In the genomic region with DNA sequence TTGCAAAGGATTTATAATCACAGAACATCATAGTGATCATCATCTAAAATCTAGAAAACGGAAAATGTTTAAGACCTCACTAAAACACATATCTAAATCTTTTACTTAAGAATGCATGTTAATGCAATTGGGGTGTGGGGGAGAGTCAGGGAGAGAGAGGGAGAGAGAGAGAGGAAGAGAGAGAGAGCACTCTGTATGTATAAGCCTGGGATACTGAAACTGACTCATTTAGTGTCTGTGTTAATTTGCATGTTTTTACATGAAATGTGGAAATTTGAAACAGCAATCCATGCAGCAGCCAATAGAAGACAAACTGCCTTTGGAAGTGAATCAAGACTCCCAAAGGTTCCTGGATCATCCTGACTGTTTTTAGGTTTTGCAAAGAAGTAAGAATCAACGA, we compare ENCODE assay signal across 17 mouse cellular contexts. TPM values are rescaled to one million over a fixed set of nuclear protein-coding genes. Genes with fewer than 3 reads are reported as not detected.
DNase-seq lines count a peak whose midpoint lies in the region; ATAC-seq and TF ChIP-seq lines count a peak whose summit lies in the region.
"Had no signal": no experiment of that assay in that cellular context is flagged by ENCODE, and none has a peak within 500 bp of the region (broad histone marks: within the 10 kb centered on the region; RNA-seq: fewer than 3 reads in every experiment).

No protein-coding gene starts in this region.

- peak overlapping the region; percentile 42; the same call in 1 of the 2 replicates for H3K27ac ChIP-seq in hindbrain, embryonic 15.5 days (replicated peaks)
- no peak overlapping the region for H3K27ac ChIP-seq in hindbrain, embryonic 14.5 days
- peak overlapping the region; percentile 25; the same call in 1 of the 2 replicates for H3K27ac ChIP-seq in lung, embryonic 14.5 days (ENCODE audit: low read depth)
- H3K27ac ChIP-seq in embryonic facial prominence, embryonic 15.5 days (replicated peaks): peak overlapping the region; percentile 72
- H3K27ac ChIP-seq in small intestine, adult 2 months (ENCODE audit: insufficient read depth, low read depth, low read length): 0 out of 2 replicates have a peak overlapping the region, but pooled peaks have one; percentile 8
- H3K27ac ChIP-seq: forebrain, embryonic 13.5 days; liver, embryonic 14.5 days; midbrain, embryonic 13.5 days had no signal

- no peaks in the 10 kb centered on the region for H3K9me3 ChIP-seq in hindbrain, embryonic 15.5 days
- H3K9me3 ChIP-seq in hindbrain, embryonic 14.5 days (ENCODE audit: control insufficient read depth, low read length): no peaks in the 10 kb centered on the region
- H3K9me3 ChIP-seq in lung, embryonic 14.5 days (ENCODE audit: low read depth, low read length): no peaks in the 10 kb centered on the region
- no peaks in the 10 kb centered on the region for H3K9me3 ChIP-seq in embryonic facial prominence, embryonic 15.5 days (replicated peaks)
- H3K9me3 ChIP-seq: forebrain, embryonic 13.5 days; midbrain, embryonic 13.5 days had no signal

- ATAC-seq in hindbrain, embryonic 15.5 days (ENCODE audit: low FRiP score, low read depth): no peak
- ATAC-seq in hindbrain, embryonic 14.5 days (ENCODE audit: low FRiP score): no peak
- ATAC-seq in lung, embryonic 14.5 days (ENCODE audit: insufficient read depth): no peak
- no peak for ATAC-seq in embryonic facial prominence, embryonic 15.5 days (ENCODE audit: insufficient number of reproducible peaks, low FRiP score, low TSS enrichment, low read depth)
- ATAC-seq in erythroid progenitor cell, adult 5-6 weeks (replicated peaks; ENCODE audit: low FRiP score, poor library complexity, severe bottlenecking): no peak
- ATAC-seq: forebrain, embryonic 13.5 days; intestine, postnatal 0 days; midbrain, embryonic 13.5 days had no signal

- no peaks in the 10 kb centered on the region for H3K36me3 ChIP-seq in hindbrain, embryonic 15.5 days
- H3K36me3 ChIP-seq in hindbrain, embryonic 14.5 days (replicated peaks; ENCODE audit: control insufficient read depth, insufficient read depth): no peaks in the 10 kb centered on the region
- no peaks in the 10 kb centered on the region for H3K36me3 ChIP-seq in lung, embryonic 14.5 days (ENCODE audit: insufficient read depth)
- no peaks in the 10 kb centered on the region for H3K36me3 ChIP-seq in embryonic facial prominence, embryonic 15.5 days
- H3K36me3 ChIP-seq in small intestine, adult 2 months (ENCODE audit: control insufficient read depth, insufficient read depth, low read length): no peaks in the 10 kb centered on the region
- H3K36me3 ChIP-seq: midbrain, embryonic 13.5 days had no signal

- TF ChIP-seq POLR2A in small intestine, adult 2 months (IDR thresholded peaks at IDR 0.05; ENCODE audit: low read depth, low read length): no peak

- no peak for TF ChIP-seq CTCF in lung, embryonic 14.5 days (IDR thresholded peaks at IDR 0.05; ENCODE audit: low read depth)
- no peak for TF ChIP-seq CTCF in small intestine, adult 2 months (IDR thresholded peaks at IDR 0.05; ENCODE audit: extremely low read depth, insufficient read length, insufficient replicate concordance, low read depth, low read length)

- no peak overlapping the region for H3K4me2 ChIP-seq in hindbrain, embryonic 15.5 days
- no peak overlapping the region for H3K4me2 ChIP-seq in hindbrain, embryonic 14.5 days (replicated peaks)
- no peak overlapping the region for H3K4me2 ChIP-seq in lung, embryonic 14.5 days
- H3K4me2 ChIP-seq in embryonic facial prominence, embryonic 15.5 days (replicated peaks): no peak overlapping the region
- H3K4me2 ChIP-seq: forebrain, embryonic 13.5 days; midbrain, embryonic 13.5 days had no signal

- H3K4me3 ChIP-seq in hindbrain, embryonic 15.5 days: no peak overlapping the region
- H3K4me3 ChIP-seq in hindbrain, embryonic 14.5 days (replicated peaks; ENCODE audit: low read length): no peak overlapping the region
- no peak overlapping the region for H3K4me3 ChIP-seq in lung, embryonic 14.5 days (ENCODE audit: low read depth, low read length)
- H3K4me3 ChIP-seq in embryonic facial prominence, embryonic 15.5 days (replicated peaks): no peak overlapping the region
- H3K4me3 ChIP-seq in small intestine, adult 2 months (ENCODE audit: low read depth, low read length): no peak overlapping the region
- H3K4me3 ChIP-seq: forebrain, embryonic 13.5 days; midbrain, embryonic 13.5 days had no signal

- no peak for DNase-seq in hindbrain, embryonic 14.5 days (ENCODE audit: low spot score)
- DNase-seq in lung, embryonic 14.5 days: no peak
- DNase-seq in lung, postnatal 10 days: no peak
- DNase-seq in thymus, postnatal 25 days: no peak
- DNase-seq: adrenal gland, postnatal 14 days; cerebellum, postnatal 14 days; layer of hippocampus, adult 9-11 months; right cerebral cortex, adult 18-20 months; thymus, postnatal 4 days had no signal

- peaks cover 13% of the 10 kb centered on the region; the same call in 1 of the 2 replicates for H3K4me1 ChIP-seq in hindbrain, embryonic 15.5 days (replicated peaks)
- 0 out of 2 replicates have a peak, but pooled peaks cover 5% of the 10 kb centered on the region for H3K4me1 ChIP-seq in hindbrain, embryonic 14.5 days (replicated peaks; ENCODE audit: control insufficient read depth, insufficient read depth, low read length)
- peaks cover 12% of the 10 kb centered on the region for H3K4me1 ChIP-seq in lung, embryonic 14.5 days (ENCODE audit: insufficient read depth)
- H3K4me1 ChIP-seq in embryonic facial prominence, embryonic 15.5 days: peaks cover 23% of the 10 kb centered on the region
- peaks cover 24% of the 10 kb centered on the region for H3K4me1 ChIP-seq in small intestine, adult 2 months (ENCODE audit: control insufficient read depth, insufficient read depth, insufficient read length, low read length)

- 77% methylated on average over 2 of the region's 2 CpGs for WGBS in hindbrain, embryonic 15.5 days
- 77% methylated on average over 2 of the region's 2 CpGs for WGBS in hindbrain, embryonic 14.5 days
- 53% methylated on average over 2 of the region's 2 CpGs for WGBS in lung, embryonic 14.5 days
- WGBS in embryonic facial prominence, embryonic 15.5 days: 24% methylated on average over 2 of the region's 2 CpGs
- 74% methylated on average over 2 of the region's 2 CpGs for WGBS in small intestine, adult 2 months

- H3K9ac ChIP-seq in hindbrain, embryonic 15.5 days: no peak overlapping the region
- no peak overlapping the region for H3K9ac ChIP-seq in hindbrain, embryonic 14.5 days
- H3K9ac ChIP-seq in lung, embryonic 14.5 days: no peak overlapping the region
- no peak overlapping the region for H3K9ac ChIP-seq in embryonic facial prominence, embryonic 15.5 days
- H3K9ac ChIP-seq: forebrain, embryonic 13.5 days; liver, embryonic 14.5 days; midbrain, embryonic 13.5 days had no signal

- H3K27me3 ChIP-seq in hindbrain, embryonic 15.5 days: no peaks in the 10 kb centered on the region
- no peaks in the 10 kb centered on the region for H3K27me3 ChIP-seq in hindbrain, embryonic 14.5 days (ENCODE audit: control insufficient read depth, insufficient read depth, low read length)
- H3K27me3 ChIP-seq in lung, embryonic 14.5 days (ENCODE audit: insufficient read depth, low read length): no peaks in the 10 kb centered on the region
- H3K27me3 ChIP-seq in embryonic facial prominence, embryonic 15.5 days: no peaks in the 10 kb centered on the region
- no peaks in the 10 kb centered on the region for H3K27me3 ChIP-seq in small intestine, adult 2 months (ENCODE audit: control insufficient read depth, insufficient read depth, low read length)
- H3K27me3 ChIP-seq: forebrain, embryonic 13.5 days; midbrain, embryonic 13.5 days had no signal

RNA-seq across cellular contexts. Expression of a gene that starts 45.1 kb away (rescaled TPM):
- 188 and 203 TPM in 2 replicates for polyA plus RNA-seq in hindbrain, embryonic 15.5 days (2015; fragmentation: Nextera tagmentation; extraction: Ambion mirVana)
- polyA plus RNA-seq in hindbrain, embryonic 14.5 days (2014; fragmentation: Nextera tagmentation; extraction: Ambion mirVana): 231 and 251 TPM in 2 replicates
- 201 and 215 TPM in 2 replicates for polyA plus RNA-seq in lung, embryonic 14.5 days (2014; fragmentation: Nextera tagmentation; extraction: Ambion mirVana)
- 180 and 183 TPM in 2 replicates for polyA plus RNA-seq in embryonic facial prominence, embryonic 15.5 days (2015; fragmentation: Nextera tagmentation; extraction: Ambion mirVana)
- 2.2 and 4.5 TPM in 2 replicates for polyA plus RNA-seq in small intestine, adult 2 months (2012; rRNA removed)
- total RNA-seq in erythroid progenitor cell, adult 5-6 weeks (2015; ENCODE audit: low replicate concordance): 194 and 207 TPM in 2 replicates
- total RNA-seq in erythroid progenitor cell, adult 5-6 weeks (2017; ENCODE audit: low replicate concordance): 395 and 426 TPM in 2 replicates

Comparison
In these comparisons a context has a peak if more than half of its experiments do, and no peak if none do; other contexts are left out.
1. RNA of a gene that starts 45.1 kb away (polyA plus RNA-seq): 231 to 251 TPM in hindbrain, embryonic 14.5 days, 201 to 215 TPM in lung, embryonic 14.5 days, 188 to 203 TPM in hindbrain, embryonic 15.5 days and 180 to 183 TPM in embryonic facial prominence, embryonic 15.5 days; 2.2 to 4.5 TPM in small intestine, adult 2 months; every median in the first group is over 10 times any median in the second.